Mouse (Mus musculus): ENCODE results near the gene Tnfrsf12a.

Gene Tnfrsf12a

DNA sequence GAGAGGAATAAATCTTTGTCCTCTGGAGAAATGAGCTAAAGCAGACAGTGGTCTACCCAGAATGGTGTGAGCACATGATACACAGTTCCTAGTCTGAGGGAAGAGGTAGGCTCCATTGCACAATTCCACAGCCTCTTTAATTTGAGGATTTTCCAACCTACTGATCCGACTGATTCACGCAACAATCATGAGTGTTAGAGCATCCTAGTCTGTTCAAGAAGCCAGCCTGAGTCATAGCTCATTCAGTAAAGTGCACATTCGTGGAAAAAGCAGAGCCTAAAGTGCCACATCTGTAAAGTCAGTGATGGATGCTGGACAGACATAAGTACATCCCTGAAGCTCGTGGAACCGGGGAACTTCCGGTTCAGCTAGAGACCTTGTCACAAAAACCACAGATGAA is 25.9 kb downstream of the Tnfrsf12a start:
- no peak for DNase-seq (ENCODE audit: extremely low read depth, low read depth, low spot score)

DNA sequence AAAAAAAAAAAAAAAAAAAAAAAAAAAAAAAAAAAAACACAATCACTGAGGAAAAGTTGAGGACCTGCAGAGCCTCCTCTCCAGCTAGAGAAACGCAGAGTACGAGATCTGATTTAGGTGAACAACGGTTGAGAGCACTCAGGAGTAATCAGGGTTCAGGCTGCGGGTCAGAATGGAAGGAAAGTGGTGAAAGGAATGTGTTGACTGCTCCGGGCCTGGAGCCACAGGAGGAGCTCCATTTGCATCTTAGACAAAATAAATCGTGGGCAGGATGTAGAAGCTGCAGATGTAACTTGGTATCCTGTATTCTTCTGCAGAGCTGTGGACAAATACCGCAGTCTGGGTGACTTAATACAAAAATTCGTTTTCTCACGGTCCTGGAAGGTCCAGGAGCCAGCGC is 31.4 kb downstream of the Tnfrsf12a start:
- DNase-seq (ENCODE audit: extremely low read depth, low read depth, low spot score) = no peak

DNA sequence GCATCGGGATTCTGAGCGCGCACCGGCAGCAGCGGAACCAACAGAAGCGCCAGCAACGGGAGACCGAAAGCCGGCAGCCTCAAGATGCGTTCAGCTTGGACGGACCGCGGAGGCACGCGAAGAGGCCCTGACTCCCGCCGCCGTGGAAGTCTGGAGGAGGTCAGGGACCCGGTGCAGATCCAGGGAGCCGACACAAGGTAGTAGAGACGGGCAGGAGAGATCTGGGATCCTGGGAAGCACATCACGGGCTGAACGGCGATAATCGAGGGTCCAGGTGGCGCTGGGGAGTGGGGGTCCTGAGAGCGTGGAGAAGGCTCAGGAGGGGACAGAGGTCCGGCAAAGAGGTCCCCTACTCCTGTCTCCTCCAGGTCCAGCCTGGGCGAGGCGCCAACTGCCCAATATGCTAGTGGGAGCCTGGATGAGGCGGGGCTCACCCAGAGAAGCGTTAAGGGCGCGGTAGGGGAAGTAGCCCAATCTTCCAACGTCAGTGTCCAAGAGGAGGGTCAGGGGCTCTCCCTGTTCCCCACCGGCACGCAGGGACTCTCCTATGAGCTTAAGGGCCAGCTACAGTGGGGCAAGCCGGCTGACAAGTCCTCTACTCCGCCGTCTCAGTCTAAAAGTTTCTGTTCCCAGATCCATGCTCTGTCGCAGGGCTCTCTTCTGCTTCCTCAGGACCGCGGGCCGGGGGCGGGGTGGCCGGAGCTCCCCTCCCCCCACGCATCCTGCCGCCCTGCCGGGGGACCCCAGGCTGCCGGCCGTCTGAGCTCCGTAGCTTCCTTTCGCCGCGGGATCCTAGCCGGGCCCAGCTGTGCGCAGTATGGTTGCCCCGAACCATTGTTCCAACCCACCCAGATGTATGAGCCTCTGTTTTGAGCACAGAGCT is 32.4 kb downstream of the Tnfrsf12a start, which contains the start of gene Mmp25:
TSS of gene Mmp25 (minus strand) at position 665 of the 883 bp plus-strand sequence.
- no peak for DNase-seq (ENCODE audit: extremely low read depth, low read depth, low spot score)

DNA sequence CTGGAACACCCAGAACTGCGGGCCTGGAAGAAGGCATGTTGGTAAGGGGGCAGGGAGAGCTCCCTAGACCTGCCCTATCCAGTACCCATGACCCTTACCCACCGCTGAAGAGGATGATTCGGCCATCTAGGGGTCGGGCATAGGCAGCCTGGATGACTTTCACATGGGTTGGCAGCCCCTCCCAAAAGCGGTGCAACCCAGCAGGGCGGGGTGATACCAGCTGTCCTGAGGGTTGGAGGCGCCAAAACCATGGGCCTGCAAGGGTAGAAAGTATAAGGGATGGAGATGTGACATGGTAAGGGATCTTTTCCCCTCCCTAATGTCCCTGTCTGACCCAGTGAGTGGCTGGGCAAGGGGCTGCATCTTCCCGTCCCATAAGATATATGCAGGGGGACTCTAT is 46.0 kb downstream of the Tnfrsf12a start:
- no peak for DNase-seq (ENCODE audit: extremely low read depth, low read depth, low spot score)

DNA sequence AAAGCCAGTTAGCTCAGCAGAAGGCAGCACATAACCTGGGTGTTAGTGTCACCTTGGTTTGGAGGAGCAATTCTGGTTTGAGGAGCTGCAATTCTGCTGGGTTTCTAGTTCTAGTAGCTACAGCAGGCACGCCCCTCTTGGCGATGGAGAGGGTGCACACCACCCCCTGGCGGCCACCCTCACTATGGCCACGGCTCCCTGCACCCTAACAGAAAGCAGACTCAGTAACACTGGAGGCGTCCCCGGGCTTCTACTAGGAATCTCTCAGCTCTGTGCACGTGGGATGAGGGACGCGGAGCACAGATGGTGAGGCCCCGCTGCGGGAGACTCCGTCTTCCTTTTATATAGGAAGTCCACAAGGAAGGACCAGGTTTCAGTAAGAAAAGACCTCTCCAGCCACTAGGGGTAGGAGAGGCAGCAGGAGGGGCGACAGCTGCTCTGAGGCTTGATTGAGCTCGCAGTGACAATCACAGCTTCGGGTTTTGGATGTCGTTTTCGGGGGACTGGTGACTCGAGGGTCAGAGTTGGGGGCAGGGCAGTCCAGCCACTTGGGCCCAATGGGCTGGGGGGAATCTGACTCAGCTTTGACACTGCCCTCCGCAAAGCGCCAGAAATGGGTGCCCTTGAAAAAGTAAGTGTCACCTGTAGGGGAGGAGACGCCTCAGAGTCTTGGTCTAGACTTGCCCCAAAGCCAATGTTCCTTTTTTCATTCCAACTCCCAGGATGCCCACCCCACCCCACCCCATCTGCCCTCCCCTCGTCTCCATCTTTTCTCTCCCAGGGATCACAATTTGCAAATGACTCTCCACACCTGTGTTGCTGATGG is 46.9 kb downstream of the Tnfrsf12a start:
- DNase-seq (ENCODE audit: extremely low read depth, low read depth, low spot score) = no peak

DNA sequence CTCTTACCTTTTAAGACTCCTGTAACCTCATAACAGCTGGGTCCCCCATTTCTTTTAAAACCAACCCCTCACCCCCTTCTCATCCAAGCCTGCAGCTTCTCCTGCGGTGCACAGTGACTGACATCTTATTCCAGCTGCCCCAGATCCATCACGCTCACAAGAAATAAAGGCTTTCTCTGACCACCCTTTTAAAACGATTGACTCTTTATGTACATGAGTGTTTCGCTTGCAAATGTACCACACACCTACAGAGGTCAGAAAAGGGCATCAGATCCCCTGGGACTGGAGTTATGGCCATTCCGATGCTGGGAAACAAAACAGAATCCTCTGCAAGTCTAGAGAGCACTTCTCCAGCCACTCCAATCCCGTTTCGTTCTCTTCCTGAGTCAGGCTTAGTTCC is 49.5 kb downstream of the Tnfrsf12a start:
- DNase-seq (ENCODE audit: extremely low read depth, low read depth, low spot score) = no peak

Measured in fat pad, adult 2 months (tissue).